Mouse (Mus musculus): ENCODE results near the gene Galnt3.

Gene Galnt3

GRCm38 (mm10) chr2:66124591-66125271 is at the start of gene Galnt3:
Gene Galnt3 (minus strand): TSS chr2:66124994.
- DNase-seq (ENCODE audit: low spot score in 2 of 2): peak in 1 of 2 experiments; percentile 29

- no peak for DNase-seq (ENCODE audit: low spot score in 2 of 2)
Measured at GRCm38 (mm10) chr2:66173134-66173533, 48.3 kb upstream of the Galnt3 start.

GRCm38 (mm10) chr2:66171643-66172042 is 46.8 kb upstream of the Galnt3 start:
- DNase-seq (ENCODE audit: low spot score in 2 of 2): no peak

- no peak for DNase-seq (ENCODE audit: low spot score in 2 of 2)
Measured at GRCm38 (mm10) chr2:66170721-66171120, 45.9 kb upstream of the Galnt3 start.

- no peak for DNase-seq (ENCODE audit: low spot score in 2 of 2)
Measured at GRCm38 (mm10) chr2:66165025-66165424, 40.2 kb upstream of the Galnt3 start.

GRCm38 (mm10) chr2:66158140-66158915 is 33.5 kb upstream of the Galnt3 start:
- no peak for DNase-seq (ENCODE audit: low spot score in 2 of 2)

GRCm38 (mm10) chr2:66151436-66151835 is 26.6 kb upstream of the Galnt3 start:
- no peak for DNase-seq (ENCODE audit: low spot score in 2 of 2)

- DNase-seq (ENCODE audit: low spot score in 2 of 2): no peak
Measured at GRCm38 (mm10) chr2:66150531-66150930, 25.7 kb upstream of the Galnt3 start.

GRCm38 (mm10) chr2:66148654-66149230 is 23.9 kb upstream of the Galnt3 start:
- no peak for DNase-seq (ENCODE audit: low spot score in 2 of 2)

GRCm38 (mm10) chr2:66146473-66146872 is 21.7 kb upstream of the Galnt3 start:
- DNase-seq (ENCODE audit: low spot score in 2 of 2): peak in 1 of 2 experiments; percentile 9

- no peak for DNase-seq (ENCODE audit: low spot score in 2 of 2)
Measured at GRCm38 (mm10) chr2:66144770-66145169, 20.0 kb upstream of the Galnt3 start.

- no peak for DNase-seq (ENCODE audit: low spot score in 2 of 2)
Measured at GRCm38 (mm10) chr2:66143284-66143683, 18.5 kb upstream of the Galnt3 start.

GRCm38 (mm10) chr2:66142711-66143110 is 17.9 kb upstream of the Galnt3 start:
- no peak for DNase-seq (ENCODE audit: low spot score in 2 of 2)

GRCm38 (mm10) chr2:66142268-66142667 is 17.5 kb upstream of the Galnt3 start:
- DNase-seq (ENCODE audit: low spot score in 2 of 2): no peak

GRCm38 (mm10) chr2:66140246-66140645 is 15.5 kb upstream of the Galnt3 start:
- DNase-seq (ENCODE audit: low spot score in 2 of 2): peak in 1 of 2 experiments; percentile 17

- DNase-seq (ENCODE audit: low spot score in 2 of 2): no peak
Measured at GRCm38 (mm10) chr2:66131862-66132544, 7.2 kb upstream of the Galnt3 start.

- no peak for DNase-seq (ENCODE audit: low spot score in 2 of 2)
Measured at GRCm38 (mm10) chr2:66128941-66129340, 4.1 kb upstream of the Galnt3 start.

GRCm38 (mm10) chr2:66127541-66127940 is 2.7 kb upstream of the Galnt3 start:
- DNase-seq (ENCODE audit: low spot score in 2 of 2): no peak

GRCm38 (mm10) chr2:66126936-66127335 is 2.1 kb upstream of the Galnt3 start:
- no peak for DNase-seq (ENCODE audit: low spot score in 2 of 2)

GRCm38 (mm10) chr2:66123756-66124589 is 821 bp downstream of the Galnt3 start:
- DNase-seq (ENCODE audit: low spot score in 2 of 2): peak; percentile 6 to 25

- no peak for DNase-seq (ENCODE audit: low spot score in 2 of 2)
Measured at GRCm38 (mm10) chr2:66117686-66118085, 7.1 kb downstream of the Galnt3 start.
